Mouse (Mus musculus): ENCODE results near the gene Cdk1.

GRCm38 (mm10) chr10:69341570-69342227, 11.0 kb downstream of the Cdk1 start:
- TF ChIP-seq FLI1 (IDR thresholded peaks at IDR 0.05; ENCODE audit: low read length) (no peak), GATA1 (IDR thresholded peaks at IDR 0.05; ENCODE audit: borderline replicate concordance, low read length) (no peak)

All from megakaryocyte, embryonic 14.5 days (primary cell).